Mouse (Mus musculus) spleen, adult 2 months (tissue): ENCODE data around the gene Scarf2. TPM values are rescaled to one million over a fixed set of nuclear protein-coding genes. Genes with fewer than 3 reads are reported as not detected.
A peak's percentile ranks its signal among the peaks of the same experiment; 100 is the strongest.

Source experiments
- DNase-seq, 2 experiments: peaks; one replicate each; pipeline versions ENCODE4 v3.0.0 to v3.0.0-alpha.2; 2012 to 2021; ENCODE audit warnings: low spot score in 2 of 2, low read depth in 1 of 2
- H3K27ac ChIP-seq: fragments of 200-500 bp; 2 replicates; pipeline ENCODE4 v1.5.1; 2012; ENCODE audit warnings: low read length, inconsistent platforms; ENCODE audit not compliant: insufficient read depth
- H3K27me3 ChIP-seq: fragments of 200-500 bp; 2 replicates; pipeline ENCODE4 v1.6.1; 2012; ENCODE audit warnings: mild to moderate bottlenecking, moderate library complexity, low read length, inconsistent platforms; ENCODE audit not compliant: control insufficient read depth, insufficient read depth
- H3K36me3 ChIP-seq: fragments of 200-500 bp; 2 replicates; pipeline ENCODE4 v1.6.1; 2012; ENCODE audit warnings: mild to moderate bottlenecking, low read length, inconsistent platforms; ENCODE audit not compliant: control insufficient read depth, insufficient read depth
- H3K4me1 ChIP-seq: fragments of 200-500 bp; 2 replicates; pipeline ENCODE4 v1.6.1; 2011; ENCODE audit warnings: inconsistent platforms; ENCODE audit not compliant: control insufficient read depth, insufficient read depth, insufficient read length
- H3K4me3 ChIP-seq: fragments of 200-500 bp; 2 replicates; pipeline ENCODE4 v1.5.1; 2011; ENCODE audit warnings: mild to moderate bottlenecking, inconsistent platforms; ENCODE audit not compliant: insufficient read depth, insufficient read length; ENCODE audit errors: extremely low read depth
- CTCF ChIP-seq: fragments of 200-500 bp; IDR thresholded peaks from 2 replicates; pipeline ENCODE4 v1.5.1; 2011; ENCODE audit warnings: mild to moderate bottlenecking, inconsistent platforms; ENCODE audit not compliant: insufficient read depth, insufficient read length, insufficient replicate concordance; ENCODE audit errors: extremely low read depth
- POLR2A ChIP-seq: fragments of 200-500 bp; IDR thresholded peaks from 2 replicates; pipeline ENCODE4 v1.6.1; 2011; ENCODE audit warnings: low read depth, low read length, inconsistent platforms
- WGBS: fragments of 180-500 bp; shearing (Covaris S2); methylation state at CpG from one replicate; pipeline ENCODE4 v1.1.7; 2018; 5-methylcytosine and 5-hydroxymethylcytosine counted together
- polyA plus RNA-seq: library from polyadenylated mRNA; depleted of rRNA; stranded (reverse); fragments of >200 nt; gene quantifications from 2 replicates; pipeline ENCODE4 v1.2.3, GENCODE M21; 2012

Gene Scarf2
- polyA plus RNA-seq, 1 experiment, result 27.6 TPM

DNA sequence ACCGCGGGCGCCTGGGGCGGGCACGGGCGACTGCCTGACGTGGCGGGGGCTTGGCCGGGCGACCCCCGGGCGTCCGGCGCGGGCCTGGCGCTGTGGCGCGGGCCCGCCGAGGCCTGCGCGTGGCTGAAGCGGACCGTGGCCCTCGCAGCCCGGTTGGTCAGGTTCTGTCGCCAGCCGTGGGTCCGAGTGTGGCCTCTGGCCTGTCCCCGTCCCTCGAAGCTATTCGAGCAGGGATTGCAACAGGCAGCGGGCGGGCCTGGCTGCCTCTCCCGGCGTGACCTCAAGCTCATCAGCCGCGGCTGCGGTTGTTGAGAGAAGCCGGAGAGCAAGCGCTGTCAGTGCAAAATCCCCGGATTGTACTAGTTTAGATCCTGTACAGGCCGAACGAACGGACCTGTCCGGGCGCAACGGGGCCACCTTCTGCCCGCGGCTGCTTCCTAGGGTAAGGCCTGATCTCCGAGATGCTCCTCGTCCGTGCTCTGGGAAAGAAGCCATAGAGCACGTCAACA lies 37.2 kb upstream of the Scarf2 start:
- Histone ChIP-seq H3K36me3 (peaks cover 1% of the 10 kb centered on the region; the same call in 1 of the 2 replicates), H3K27me3 (no peaks in the 10 kb centered on the region), H3K4me1 (peaks cover 4% of the 10 kb centered on the region), H3K27ac (no peak overlapping the region), H3K4me3 (peak overlapping the region; percentile 62)
- no peak for TF ChIP-seq CTCF
- no peak for TF ChIP-seq POLR2A
- 3% methylated on average over 52 of the region's 54 CpGs for WGBS
- peak in 1 of 2 experiments; percentile 9 for DNase-seq

DNA sequence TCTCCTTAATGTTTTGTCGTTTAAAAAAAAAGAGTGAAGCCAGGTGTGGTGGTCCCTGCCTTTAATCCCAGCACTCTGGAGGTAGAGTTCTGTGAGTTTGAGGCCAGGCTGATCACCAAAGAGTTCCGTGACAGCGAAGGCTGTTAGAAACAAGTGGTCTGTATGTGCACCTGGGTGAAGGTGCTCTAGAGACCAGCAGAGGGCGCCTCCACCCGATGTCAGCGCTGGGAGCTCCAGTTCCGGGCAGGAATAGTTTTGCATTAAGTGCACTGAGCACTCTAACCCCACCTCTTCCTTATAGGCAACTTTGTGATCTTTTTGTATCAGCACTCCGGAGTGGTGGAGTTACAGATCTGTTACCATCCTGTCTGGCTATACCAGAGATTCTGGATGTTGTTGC lies 36.4 kb upstream of the Scarf2 start:
- peaks cover 3% of the 10 kb centered on the region; the same call in 1 of the 2 replicates for H3K36me3 ChIP-seq
- no peaks in the 10 kb centered on the region for H3K27me3 ChIP-seq
- H3K27ac ChIP-seq, result no peak overlapping the region
- peak in 1 of 2 experiments; percentile 14 for DNase-seq
- WGBS, result 73% methylated on average over 8 of the region's 8 CpGs
- TF ChIP-seq POLR2A (no peak), CTCF (peak; percentile 22; the same call in 1 of the 2 replicates)
- peaks cover 4% of the 10 kb centered on the region for H3K4me1 ChIP-seq
- no peak overlapping the region for H3K4me3 ChIP-seq

DNA sequence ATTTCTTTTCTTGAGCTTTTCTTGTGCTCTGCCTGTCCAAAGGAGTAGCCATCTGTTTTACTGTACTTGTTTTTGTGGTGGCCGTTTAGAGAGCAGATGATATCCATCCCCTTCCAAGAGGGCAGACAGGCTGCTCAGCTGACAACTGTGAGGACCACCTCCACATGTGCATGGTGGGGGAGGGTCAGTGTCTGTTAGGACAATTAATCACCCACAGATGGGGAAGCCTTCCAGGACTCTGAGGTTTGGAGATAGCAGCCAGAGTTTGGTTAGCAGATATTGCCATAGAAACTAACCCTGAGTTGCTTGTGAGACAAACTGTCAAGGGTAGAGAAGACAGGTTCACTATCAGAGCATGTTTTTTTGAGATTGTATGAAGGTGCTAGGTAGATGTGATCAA lies 36.0 kb upstream of the Scarf2 start:
- no peak overlapping the region for H3K27ac ChIP-seq
- WGBS, result 45% methylated on average over 1 of the region's 1 CpGs

DNA sequence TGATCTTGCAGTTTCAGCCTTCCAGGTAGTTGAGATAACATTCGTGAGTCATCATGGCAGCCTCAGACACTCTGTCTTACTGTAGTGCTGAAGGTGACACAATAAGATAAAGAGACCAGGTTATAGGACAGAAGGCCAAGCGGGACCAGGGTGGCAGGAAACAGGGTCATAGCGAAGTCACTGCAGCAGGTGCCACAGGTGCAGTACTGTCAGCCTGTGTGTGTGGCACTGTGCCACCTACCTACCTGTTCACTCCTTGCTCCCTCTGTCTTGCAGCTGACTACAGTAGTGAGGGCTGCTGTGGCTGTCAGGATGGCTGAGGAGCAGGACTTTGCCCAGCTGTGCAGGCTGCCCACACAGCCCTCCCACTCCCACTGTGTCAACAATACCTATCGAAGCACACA lies 33.0 kb upstream of the Scarf2 start:
- Histone ChIP-seq H3K4me3 (no peak overlapping the region), H3K27ac (no peak overlapping the region), H3K4me1 (peaks cover 4% of the 10 kb centered on the region), H3K27me3 (no peaks in the 10 kb centered on the region), H3K36me3 (peaks cover 3% of the 10 kb centered on the region; the same call in 1 of the 2 replicates)
- no peak for TF ChIP-seq POLR2A
- no peak for TF ChIP-seq CTCF
- no peak for DNase-seq
- 89% methylated on average over 4 of the region's 4 CpGs for WGBS

More for the DNA sequence above, 36.0 kb upstream of the Scarf2 start:
- no peak overlapping the region for H3K4me3 ChIP-seq
- peaks cover 4% of the 10 kb centered on the region for H3K4me1 ChIP-seq
- no peaks in the 10 kb centered on the region for H3K27me3 ChIP-seq
- no peak for TF ChIP-seq CTCF
- TF ChIP-seq POLR2A, result no peak
- DNase-seq, result no peak
- peaks cover 3% of the 10 kb centered on the region; the same call in 1 of the 2 replicates for H3K36me3 ChIP-seq

DNA sequence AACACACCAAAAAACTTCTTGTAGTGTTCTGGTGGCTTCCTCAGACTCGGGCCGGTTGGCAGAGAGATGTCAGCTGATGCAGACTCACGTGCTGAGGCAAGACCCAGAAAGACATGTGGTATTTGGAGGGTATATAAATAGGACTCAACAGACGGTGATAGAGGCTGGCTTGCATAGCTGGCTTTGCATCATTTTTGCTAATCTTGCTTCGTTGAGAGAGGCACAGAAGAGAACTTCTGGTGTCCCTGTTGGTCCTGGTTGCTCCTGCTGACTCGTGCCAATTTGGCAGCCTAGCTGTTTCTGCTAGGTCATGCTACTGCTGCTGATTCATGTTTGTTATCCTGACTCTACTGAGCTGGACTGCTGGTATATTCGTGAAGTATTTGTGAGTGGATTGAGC lies 28.2 kb upstream of the Scarf2 start:
- 78% methylated on average over 7 of the region's 7 CpGs for WGBS
- H3K27me3 ChIP-seq, result no peaks in the 10 kb centered on the region
- no peak overlapping the region for H3K4me3 ChIP-seq
- H3K4me1 ChIP-seq, result no peaks in the 10 kb centered on the region
- TF ChIP-seq CTCF (no peak), POLR2A (no peak)
- peaks cover 5% of the 10 kb centered on the region for H3K36me3 ChIP-seq
- no peak overlapping the region for H3K27ac ChIP-seq
- DNase-seq, result no peak

DNA sequence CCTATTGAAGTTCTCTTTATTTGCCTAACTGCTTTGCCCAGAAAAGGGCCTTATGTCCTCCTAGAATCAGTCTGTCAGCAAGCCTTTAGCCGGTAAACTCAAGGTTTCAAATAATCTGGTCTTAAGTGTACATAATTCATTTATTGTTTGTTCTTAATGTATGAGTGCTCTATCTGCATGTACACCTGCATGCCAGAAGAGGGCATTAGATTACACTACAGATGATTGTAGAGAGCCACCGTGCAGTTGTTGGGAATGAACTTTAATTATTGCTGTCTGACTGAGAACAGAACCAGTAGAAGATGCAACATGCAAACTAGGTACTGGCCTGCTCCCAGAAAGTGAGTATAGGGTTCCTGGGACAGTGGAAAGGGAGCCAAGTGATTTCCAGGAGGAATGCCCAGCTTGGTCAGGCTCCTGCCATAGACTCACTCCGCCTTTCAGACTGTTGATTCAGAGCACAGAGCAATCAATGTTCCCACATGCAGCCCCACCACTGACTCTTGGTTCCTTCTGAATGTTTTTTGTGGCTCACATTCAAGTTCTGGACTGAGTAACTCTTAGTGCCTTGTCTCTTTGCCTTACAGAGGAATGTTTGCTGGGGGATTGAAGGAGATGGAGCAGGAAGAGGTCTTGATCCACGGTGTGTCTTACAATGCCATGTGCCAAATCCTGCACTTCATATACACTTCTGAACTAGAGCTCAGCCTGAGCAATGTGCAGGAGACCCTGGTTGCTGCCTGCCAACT lies 25.8 kb upstream of the Scarf2 start:
- Histone ChIP-seq H3K27ac (no peak overlapping the region), H3K4me3 (no peak overlapping the region), H3K36me3 (peaks cover 2% of the 10 kb centered on the region; the same call in 1 of the 2 replicates), H3K4me1 (no peaks in the 10 kb centered on the region), H3K27me3 (no peaks in the 10 kb centered on the region)
- TF ChIP-seq CTCF (no peak), POLR2A (no peak)
- 74% methylated on average over 4 of the region's 4 CpGs for WGBS
- no peak for DNase-seq

DNA sequence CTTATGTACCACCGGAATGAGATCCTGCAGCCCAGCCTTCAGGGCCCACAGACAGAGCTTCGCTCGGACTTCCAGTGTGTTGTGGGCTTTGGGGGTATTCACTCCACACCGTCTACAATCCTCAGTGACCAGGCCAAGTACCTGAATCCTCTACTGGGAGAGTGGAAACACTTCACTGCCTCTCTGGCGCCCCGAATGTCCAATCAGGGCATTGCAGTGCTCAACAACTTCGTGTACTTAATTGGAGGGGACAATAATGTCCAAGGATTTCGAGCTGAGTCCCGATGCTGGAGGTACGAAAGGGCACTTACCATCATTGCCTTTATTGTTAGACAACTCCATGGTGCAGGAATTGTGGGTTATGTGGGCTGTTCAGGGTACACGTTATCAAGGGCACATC lies 20.3 kb upstream of the Scarf2 start:
- 80% methylated on average over 11 of the region's 11 CpGs for WGBS
- H3K27me3 ChIP-seq, result no peaks in the 10 kb centered on the region
- DNase-seq, result no peak
- H3K27ac ChIP-seq, result no peak overlapping the region
- no peak overlapping the region for H3K4me3 ChIP-seq
- no peaks in the 10 kb centered on the region for H3K4me1 ChIP-seq
- peaks cover 7% of the 10 kb centered on the region for H3K36me3 ChIP-seq
- no peak for TF ChIP-seq POLR2A
- TF ChIP-seq CTCF, result no peak
